In the genomic region with DNA sequence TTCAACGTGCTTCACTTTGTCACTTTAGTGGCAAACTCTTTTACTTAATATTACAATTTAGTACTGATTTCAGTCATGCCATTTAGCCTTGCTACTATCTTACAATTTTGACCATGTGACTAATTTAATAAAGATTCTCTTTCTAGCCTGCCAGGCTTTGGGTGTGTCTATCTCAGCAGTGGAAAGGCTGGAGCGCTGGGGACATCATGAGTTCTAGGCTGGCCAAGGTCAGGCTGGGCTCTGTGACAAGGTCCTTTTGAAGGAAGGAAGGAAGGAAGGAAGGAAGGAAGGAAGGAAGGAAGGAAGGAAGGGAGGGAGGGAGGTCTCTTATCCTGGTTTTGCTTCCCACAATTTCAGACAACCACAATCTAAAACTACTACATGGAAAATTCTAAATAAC, we compare ENCODE assay signal across 20 mouse cellular contexts. TPM values are rescaled to one million over a fixed set of nuclear protein-coding genes. Genes with fewer than 3 reads are reported as not detected.
"Had no signal": no experiment of that assay in that cellular context is flagged by ENCODE, and none has a peak within 500 bp of the region (broad histone marks: within the 10 kb centered on the region; RNA-seq: fewer than 3 reads in every experiment).

No protein-coding gene starts in this region.

- H3K4me1 ChIP-seq: lung, embryonic 15.5 days; megakaryocyte, embryonic 14.5 days; midbrain, embryonic 13.5 days; midbrain, embryonic 15.5 days; neural tube, embryonic 12.5 days had no signal

- H3K9me3 ChIP-seq: lung, embryonic 15.5 days; megakaryocyte, embryonic 14.5 days; midbrain, embryonic 13.5 days; midbrain, embryonic 15.5 days; neural tube, embryonic 12.5 days had no signal

- H3K9ac ChIP-seq: lung, embryonic 15.5 days; midbrain, embryonic 13.5 days; midbrain, embryonic 15.5 days; neural tube, embryonic 12.5 days had no signal

- H3K4me3 ChIP-seq: lung, embryonic 15.5 days; megakaryocyte, embryonic 14.5 days; midbrain, embryonic 13.5 days; midbrain, embryonic 15.5 days; neural tube, embryonic 12.5 days had no signal

- H3K36me3 ChIP-seq: lung, embryonic 15.5 days; midbrain, embryonic 13.5 days; midbrain, embryonic 15.5 days; neural tube, embryonic 12.5 days had no signal

- DNase-seq: lung, adult 2 months; lung, postnatal 14 days; lung, postnatal 36 days; right cerebral cortex, postnatal 25 days; right cerebral cortex, postnatal 4 days; spleen, adult 18-20 months; thymus, adult 18-20 months; thymus, postnatal 14 days; thymus, postnatal 36 days had no signal

- H3K27ac ChIP-seq: lung, embryonic 15.5 days; macrophage; midbrain, embryonic 13.5 days; midbrain, embryonic 15.5 days; neural tube, embryonic 12.5 days had no signal

- H3K4me2 ChIP-seq: lung, embryonic 15.5 days; midbrain, embryonic 11.5 days; midbrain, embryonic 13.5 days; midbrain, embryonic 15.5 days; neural tube, embryonic 12.5 days had no signal

- ATAC-seq: lung, postnatal 0 days; midbrain, embryonic 13.5 days; midbrain, embryonic 15.5 days had no signal

- H3K27me3 ChIP-seq: lung, embryonic 15.5 days; megakaryocyte, embryonic 14.5 days; midbrain, embryonic 13.5 days; midbrain, embryonic 15.5 days; neural tube, embryonic 12.5 days had no signal

RNA-seq across cellular contexts. Expression of gene Cttnbp2, which starts 39.7 kb away (rescaled TPM):
- total RNA-seq: megakaryocyte progenitor cell, adult 5-6 weeks; monocyte, adult 5-6 weeks; neutrophil, adult 5-6 weeks had no signal
- polyA plus RNA-seq: macrophage had no signal
